Mouse (Mus musculus): Measurements from ENCODE around the gene Mfsd12.

Mfsd12 gene

GRCm38 (mm10) chr10:81356991-81357844 is at the start of gene Mfsd12:
Gene Mfsd12 (plus strand): TSS chr10:81357491.
- DNase-seq, result peak; percentile 91

GRCm38 (mm10) chr10:81309571-81309970 is 47.7 kb upstream of the Mfsd12 start:
- DNase-seq, result no peak

DNA sequence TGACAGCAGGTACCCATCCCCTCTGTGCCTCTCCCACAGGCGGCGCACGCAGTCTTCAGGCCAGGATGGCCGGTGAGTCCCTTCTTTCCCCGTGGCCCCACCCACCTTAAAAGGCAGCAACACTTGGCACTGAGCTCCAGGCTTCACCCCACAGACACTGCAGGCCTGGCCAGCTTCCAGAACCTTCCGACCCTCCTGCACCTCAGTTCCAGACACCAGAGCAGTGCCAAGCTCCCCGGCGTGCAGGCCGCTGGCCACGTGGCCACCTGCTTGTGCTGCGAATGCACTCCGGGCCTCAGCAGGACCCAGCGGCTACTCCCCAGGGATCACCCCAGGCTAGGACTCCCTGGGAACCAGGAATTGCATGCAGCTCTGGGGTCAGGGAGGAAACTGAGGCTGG is 43.7 kb upstream of the Mfsd12 start:
- DNase-seq, result no peak

GRCm38 (mm10) chr10:81314201-81314600 is 43.1 kb upstream of the Mfsd12 start:
- no peak for DNase-seq

DNA sequence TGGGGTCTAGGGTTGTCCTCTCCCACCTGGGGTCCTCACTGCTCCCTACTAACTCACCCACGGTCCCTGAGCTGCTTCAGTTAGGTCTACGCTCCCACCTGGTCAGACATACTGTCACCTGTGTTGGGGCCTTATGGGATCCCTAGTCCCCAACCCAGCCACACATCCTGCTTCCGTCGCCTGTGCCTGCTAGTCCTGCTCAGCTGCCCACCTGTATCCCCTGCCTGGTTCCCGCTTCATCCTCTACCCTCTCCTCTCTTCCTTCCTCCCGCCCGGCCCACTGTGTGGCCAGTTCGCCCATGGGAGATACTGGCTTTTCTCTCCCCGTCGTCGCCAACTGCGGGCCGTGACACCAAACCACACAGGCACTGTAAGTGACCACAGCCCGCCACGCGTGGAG is 41.7 kb upstream of the Mfsd12 start:
- DNase-seq, result no peak

- DNase-seq, result peak; percentile 51
Observed at GRCm38 (mm10) chr10:81316338-81317060, 40.8 kb upstream of the Mfsd12 start.

- no peak for DNase-seq
Observed at GRCm38 (mm10) chr10:81317273-81317672, 40.0 kb upstream of the Mfsd12 start.

GRCm38 (mm10) chr10:81318589-81319329 is 38.5 kb upstream of the Mfsd12 start:
- no peak for DNase-seq

DNA sequence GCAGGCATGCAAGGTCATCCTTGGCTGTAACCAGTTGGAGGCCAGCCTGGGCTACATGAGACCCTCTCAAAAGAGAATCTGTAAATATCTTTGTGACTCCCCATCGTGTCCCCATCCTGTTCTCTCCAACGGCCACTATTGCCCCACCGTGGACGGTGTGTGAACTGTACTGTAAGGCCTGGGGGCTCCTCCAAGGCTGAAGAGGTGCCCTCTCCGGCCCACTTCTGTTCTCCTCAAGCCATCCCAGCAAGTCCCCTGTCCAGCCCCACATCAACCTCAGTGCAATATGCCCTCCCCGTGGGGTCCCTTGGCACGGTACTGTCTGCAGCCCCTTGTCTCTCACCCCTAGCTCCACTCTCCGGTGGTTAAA is 38.0 kb upstream of the Mfsd12 start:
- DNase-seq, result no peak

- no peak for DNase-seq
Observed at GRCm38 (mm10) chr10:81319741-81320549, 37.3 kb upstream of the Mfsd12 start.

GRCm38 (mm10) chr10:81320550-81321347 is 36.5 kb upstream of the Mfsd12 start, which contains the start of gene Cactin:
Gene Cactin (plus strand): TSS chr10:81321103.
- DNase-seq, result peak; percentile 99

DNA sequence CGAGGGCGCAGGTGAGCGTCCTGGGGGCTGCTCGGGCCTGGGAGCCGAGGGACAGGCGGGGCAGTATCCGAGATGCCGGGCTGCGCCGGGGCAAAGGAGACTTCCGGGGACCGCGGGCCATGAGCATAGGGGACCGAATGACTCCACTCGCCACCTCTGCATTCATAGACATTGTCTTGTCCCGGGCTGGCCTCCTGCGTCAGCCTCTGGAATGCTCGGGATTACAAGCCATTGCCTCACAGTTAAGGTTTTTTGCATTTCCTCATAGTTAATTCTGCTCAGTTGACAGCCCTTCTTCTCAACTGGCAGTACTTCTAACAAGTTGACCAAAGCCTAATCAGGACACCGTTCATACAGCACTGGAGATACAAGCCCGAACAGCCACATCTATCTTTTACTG is 35.9 kb upstream of the Mfsd12 start:
- no peak for DNase-seq

DNA sequence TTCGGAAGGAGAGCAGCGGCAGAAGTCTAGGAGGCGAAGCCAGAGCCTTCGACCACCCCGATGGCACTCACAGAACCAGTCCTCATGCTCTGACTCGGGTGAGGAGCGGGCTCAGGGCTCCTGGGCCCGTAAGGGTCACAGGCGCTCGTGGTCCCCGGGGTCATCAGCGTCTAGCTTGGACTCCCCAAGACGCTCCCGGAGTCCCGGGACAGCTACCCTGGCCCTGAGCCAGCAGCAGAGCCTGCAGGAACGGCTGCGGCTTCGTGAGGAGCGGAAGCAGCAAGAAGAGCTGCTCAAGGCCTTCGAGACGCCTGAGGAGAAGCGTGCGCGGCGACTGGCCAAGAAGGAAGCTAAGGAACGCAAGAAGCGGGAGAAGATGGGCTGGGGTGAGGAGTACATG is 34.8 kb upstream of the Mfsd12 start:
- DNase-seq, result no peak

- DNase-seq, result no peak
Observed at GRCm38 (mm10) chr10:81323141-81323775, 34.0 kb upstream of the Mfsd12 start.

DNA sequence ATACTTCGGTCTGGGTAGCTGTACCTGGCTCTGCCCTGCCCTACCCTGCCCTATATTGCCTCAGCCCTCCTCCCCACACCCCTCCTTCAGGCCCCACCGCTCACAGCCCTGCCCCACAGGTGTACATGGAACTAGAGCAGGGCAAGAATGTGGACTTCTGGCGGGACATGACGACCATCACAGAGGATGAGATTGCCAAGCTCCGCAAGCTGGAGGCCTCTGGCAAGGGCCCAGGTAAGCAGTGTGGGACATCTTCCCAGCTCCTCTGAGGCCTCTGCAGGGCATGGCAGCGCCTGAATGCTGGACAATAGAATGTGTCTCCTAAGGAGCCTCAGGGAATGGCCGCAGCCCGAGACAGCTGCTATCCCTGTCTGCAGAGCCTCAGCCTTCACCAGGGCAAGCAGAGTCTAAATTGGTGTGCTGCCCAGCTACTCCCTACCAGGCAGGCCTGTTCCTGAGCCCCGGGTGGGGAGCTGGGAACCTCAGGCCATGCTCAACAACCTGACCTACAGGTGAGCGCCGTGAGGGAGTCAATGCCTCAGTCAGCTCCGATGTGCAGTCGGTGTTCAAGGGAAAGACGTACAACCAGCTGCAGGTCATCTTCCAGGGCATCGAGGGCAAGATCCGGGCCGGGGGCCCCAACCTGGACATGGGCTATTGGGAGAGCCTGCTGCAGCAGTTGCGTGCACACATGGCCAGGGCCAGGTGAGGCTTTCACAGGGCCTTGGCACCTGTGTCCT is 33.3 kb upstream of the Mfsd12 start:
- DNase-seq, result no peak

- no peak for DNase-seq
Observed at GRCm38 (mm10) chr10:81325176-81325575, 32.1 kb upstream of the Mfsd12 start.

DNA sequence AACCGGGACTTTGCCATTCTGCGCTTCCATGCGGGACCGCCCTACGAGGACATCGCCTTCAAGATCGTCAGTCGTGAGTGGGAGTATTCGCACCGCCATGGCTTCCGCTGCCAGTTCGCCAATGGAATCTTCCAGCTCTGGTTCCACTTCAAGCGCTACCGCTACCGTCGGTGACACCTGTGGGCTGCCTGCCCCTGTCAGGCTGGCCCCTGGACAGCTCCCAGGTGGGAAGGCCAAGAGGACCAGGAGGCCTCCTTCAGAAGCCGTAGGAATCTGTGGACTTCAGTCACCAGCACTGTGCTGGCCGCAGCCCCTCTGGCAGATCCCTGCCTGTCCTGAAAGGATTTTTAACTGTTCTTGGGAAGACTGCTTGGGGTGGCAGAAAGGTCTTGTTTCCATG is 31.5 kb upstream of the Mfsd12 start:
- DNase-seq, result no peak

DNA sequence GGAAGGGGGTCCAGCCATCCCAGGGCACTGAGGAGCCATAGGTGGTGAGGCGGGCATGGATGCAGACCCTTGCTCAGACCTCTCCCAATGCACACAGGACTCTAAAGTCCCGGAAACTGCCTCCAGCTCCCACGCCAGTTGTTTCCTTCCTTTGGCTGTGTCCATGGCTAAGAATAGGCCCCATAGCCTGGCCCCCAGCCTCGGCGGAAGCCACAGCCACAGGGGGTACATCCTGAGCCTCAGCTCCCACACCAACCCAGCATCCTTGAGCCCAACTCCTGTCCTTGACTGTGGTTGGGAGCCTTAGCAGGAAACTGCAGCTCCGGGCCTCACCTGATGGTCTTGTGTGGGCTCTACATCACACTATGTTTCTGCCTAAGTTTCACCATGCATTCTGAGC is 30.4 kb upstream of the Mfsd12 start:
- no peak for DNase-seq

DNA sequence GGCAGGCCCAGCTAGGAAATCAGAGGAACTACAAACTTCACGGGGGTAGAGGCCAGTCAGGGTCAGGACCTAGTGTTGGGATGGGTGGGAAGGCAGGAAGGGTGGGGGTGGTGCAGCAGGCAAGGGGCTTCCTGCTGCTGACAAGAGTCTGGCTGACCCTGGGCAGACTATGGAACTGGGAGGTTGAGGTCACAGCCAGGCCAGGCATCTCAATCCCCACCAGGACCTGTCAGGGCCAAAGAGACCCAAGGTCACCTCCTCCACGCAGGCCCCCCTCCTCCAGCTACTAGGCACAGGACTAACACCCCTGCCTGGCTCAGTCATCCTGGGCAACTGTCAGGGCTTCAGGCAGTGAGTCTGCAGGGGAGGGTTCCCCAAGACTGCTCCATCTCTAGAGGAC is 29.3 kb upstream of the Mfsd12 start:
- no peak for DNase-seq

GRCm38 (mm10) chr10:81328386-81328785 is 28.9 kb upstream of the Mfsd12 start, which contains the start of gene Tbxa2r:
Gene Tbxa2r (plus strand): TSS chr10:81328731.
- peak; percentile 91 for DNase-seq

Data from thymus, postnatal 25 days (tissue).